Mouse (Mus musculus) cerebellum, adult 2 months (tissue): Measurements from ENCODE around the gene Rspo1.

Source experiments
- CTCF ChIP-seq: fragments of 200-500 bp; IDR thresholded peaks from 2 replicates; pipeline ENCODE4 v1.5.1; 2011; ENCODE audit warnings: low read depth, mild to moderate bottlenecking, control low read depth, low read length, moderate library complexity, borderline replicate concordance; ENCODE audit not compliant: insufficient read depth
- POLR2A ChIP-seq: fragments of 200-500 bp; IDR thresholded peaks from 2 replicates; pipeline ENCODE4 v1.6.1; 2011; ENCODE audit warnings: low read length, control low read depth, borderline replicate concordance; ENCODE audit not compliant: insufficient read depth

DNA sequence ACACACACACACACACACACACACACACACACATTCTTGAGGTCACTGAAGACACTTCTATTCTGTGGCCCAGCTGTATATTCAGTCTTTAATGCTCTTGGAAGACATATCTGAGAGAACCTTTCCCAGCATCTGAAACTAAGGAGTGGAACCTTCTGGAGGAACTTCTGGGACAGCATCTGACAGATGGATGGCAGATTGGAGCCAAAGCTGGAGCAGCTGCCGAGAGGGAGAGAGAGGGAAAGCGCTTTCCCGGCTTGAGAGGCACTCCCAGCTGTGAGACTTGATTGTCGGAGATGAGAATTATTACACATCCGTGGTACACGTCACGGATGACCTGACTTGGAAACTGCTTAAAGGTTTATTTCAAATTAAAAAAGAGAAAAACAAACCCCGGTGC is 22.5 kb downstream of the Rspo1 start:
- no peak for TF ChIP-seq CTCF
- TF ChIP-seq POLR2A: no peak
